Mouse (Mus musculus): ENCODE data around the gene Foxi1.

DNA sequence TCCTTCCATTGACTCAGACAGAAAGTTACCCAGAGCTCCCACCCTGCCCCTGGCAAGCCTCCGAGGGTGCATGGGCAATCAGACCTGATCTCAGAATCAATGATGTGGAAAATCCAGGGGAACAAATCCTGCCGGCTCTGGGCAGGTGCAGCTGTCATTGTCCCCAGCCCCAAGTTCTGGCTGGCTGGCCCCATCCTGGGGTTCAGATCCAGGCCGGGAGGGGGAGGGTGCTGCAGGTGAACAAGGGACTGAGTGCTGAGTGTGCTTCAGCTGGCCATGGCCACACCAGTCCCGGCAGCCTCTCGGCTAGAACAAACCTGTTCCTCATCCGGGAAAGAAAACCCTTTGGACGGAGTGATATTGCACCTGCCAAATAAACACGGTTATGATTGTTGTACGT lies 49.0 kb downstream of the Foxi1 start:
- TF ChIP-seq CTCF (IDR thresholded peaks at IDR 0.05; ENCODE audit: low read depth, low read length) (no peak), POLR2A (IDR thresholded peaks at IDR 0.05; ENCODE audit: borderline replicate concordance, low read depth, low read length) (no peak)

Measured in bone marrow macrophage, adult 2 months (primary cell).